Mouse (Mus musculus) gastrocnemius, adult 2 months (tissue): ENCODE measurements around the gene Qser1. TPM values are rescaled to one million over a fixed set of nuclear protein-coding genes. Genes with fewer than 3 reads are reported as not detected.

Source experiments
- DNase-seq: peaks from one replicate; pipeline ENCODE4 v3.0.0; 2022
- H3K27ac ChIP-seq: fragments of 200-600 bp; 2 replicates; pipeline ENCODE4 v1.8.1; 2022; ENCODE audit warnings: mild to moderate bottlenecking
- H3K4me3 ChIP-seq: fragments of 200-600 bp; 2 replicates; pipeline ENCODE4 v1.8.1; 2022; ENCODE audit warnings: mild to moderate bottlenecking, moderate library complexity
- CTCF ChIP-seq: fragments of 200-600 bp; IDR thresholded peaks from 2 replicates; pipeline ENCODE4 v1.8.1; 2022; ENCODE audit warnings: antibody characterized with exemption, mild to moderate bottlenecking, moderate library complexity
- intact Hi-C: fragments of 180-260 bp; cut with DNase I; formaldehyde crosslinking; loops from one replicate; pipeline ENCODE4 v1.15.1; 2025
- total RNA-seq, 2 experiments: library from RNA; stranded (reverse); gene quantifications; 2 replicates each; pipeline ENCODE4 v1.2.3; 2021

Gene Qser1
- total RNA-seq, 2 experiments from 2014 or later: 53.4 to 64.6 TPM

DNA sequence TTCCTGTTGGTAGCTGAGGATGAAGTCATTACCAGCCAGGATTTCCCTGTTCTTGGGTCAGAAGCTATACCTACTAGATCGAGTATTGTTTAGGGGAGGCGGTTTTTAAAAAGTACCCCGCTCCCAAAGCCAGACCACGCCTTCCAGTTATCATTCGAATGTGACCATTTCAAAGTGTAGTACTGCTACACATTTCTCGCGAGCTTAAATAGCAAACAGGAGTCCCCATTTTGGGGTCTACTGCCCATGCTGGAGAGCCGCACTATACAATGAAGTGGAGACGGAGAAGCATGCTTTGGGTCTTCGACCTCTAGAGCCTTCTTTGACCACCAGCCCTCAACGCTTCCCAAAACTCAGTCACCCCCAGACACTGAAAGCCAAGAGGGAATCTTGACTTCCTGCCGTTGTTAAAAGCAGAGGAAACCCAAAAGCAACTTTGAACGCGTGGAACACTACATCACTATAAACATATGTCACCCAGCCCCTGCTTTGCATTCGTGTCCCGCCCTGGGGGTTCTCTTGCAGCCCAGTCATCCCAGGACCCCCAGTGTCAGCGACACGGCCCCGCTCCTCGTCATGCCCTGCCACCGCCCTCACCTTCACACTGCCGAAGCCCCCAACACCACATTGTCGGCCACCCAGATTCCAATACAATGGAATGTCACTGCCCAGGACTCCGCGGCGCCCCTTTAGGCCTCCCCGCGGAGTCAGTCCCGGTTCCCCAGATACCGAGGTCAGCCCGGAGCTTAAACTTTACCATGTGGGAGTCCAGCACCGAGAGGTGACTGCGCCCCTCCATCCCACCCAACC lies 794 bp downstream of the Qser1 start:
- H3K27ac ChIP-seq: peak overlapping the region; percentile 95
- peak; percentile 48 for DNase-seq
- intact Hi-C loops: no loop called here
- no peak for TF ChIP-seq CTCF
- H3K4me3 ChIP-seq: peak overlapping the region; percentile 91

GRCm38 (mm10) chr2:104814181-104814951 lies 2.2 kb downstream of the Qser1 start:
- H3K4me3 ChIP-seq: no peak overlapping the region
- DNase-seq: no peak
- intact Hi-C loops: no loop called here
- TF ChIP-seq CTCF: no peak
- H3K27ac ChIP-seq: peak overlapping the region; percentile 95; the same call in 1 of the 2 replicates

DNA sequence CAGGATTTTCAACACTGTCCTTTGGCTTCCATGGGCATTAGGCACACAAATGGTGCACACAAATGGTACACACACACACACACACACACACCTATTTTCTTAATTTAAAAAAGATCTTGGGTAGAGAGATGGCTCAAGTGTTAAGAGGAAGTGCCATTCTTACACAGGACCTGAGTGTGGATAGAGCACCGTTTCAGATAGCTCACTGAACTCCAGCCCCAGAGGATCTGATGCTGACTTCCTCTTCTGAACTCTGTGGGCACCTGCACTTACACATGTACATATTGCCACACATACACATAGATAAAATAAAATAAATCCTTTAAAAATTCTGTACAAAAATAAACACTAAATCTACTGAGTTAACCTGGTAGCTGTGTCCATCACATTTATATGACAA lies 11.1 kb downstream of the Qser1 start:
- no peak for TF ChIP-seq CTCF
- Histone ChIP-seq H3K27ac (no peak overlapping the region), H3K4me3 (no peak overlapping the region)
- intact Hi-C loops: no loop called here
- DNase-seq: no peak

- intact Hi-C loops: loop anchor here (2.0 kb wide), 1 partner anchor 90 kb away; no protein-coding TSS in a partner anchor
- Histone ChIP-seq H3K27ac (no peak overlapping the region), H3K4me3 (no peak overlapping the region)
- peak; percentile 70 for TF ChIP-seq CTCF
- DNase-seq: no peak
These were observed 41.8 kb downstream of the Qser1 start for GRCm38 (mm10) chr2:104774763-104775162.

DNA sequence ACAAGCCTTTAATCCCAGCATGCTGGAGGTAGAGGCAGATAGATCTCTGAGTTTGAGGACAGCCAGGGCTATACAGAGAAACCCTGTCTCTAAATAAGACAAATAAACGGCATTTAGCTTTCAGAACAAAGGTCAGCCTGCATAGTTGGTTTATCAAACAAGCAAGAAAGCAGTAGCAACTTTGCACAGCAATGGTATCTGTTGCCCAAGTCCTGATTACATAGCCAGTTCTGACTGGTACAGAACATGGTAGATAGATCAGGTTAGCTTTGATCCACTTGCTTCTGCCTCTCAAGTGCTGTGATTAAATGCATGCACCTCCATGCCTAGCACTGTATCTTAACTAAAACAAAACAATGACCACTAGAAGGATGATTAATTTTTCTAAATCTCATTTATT lies 47.9 kb downstream of the Qser1 start:
- H3K27ac ChIP-seq: no peak overlapping the region

DNA sequence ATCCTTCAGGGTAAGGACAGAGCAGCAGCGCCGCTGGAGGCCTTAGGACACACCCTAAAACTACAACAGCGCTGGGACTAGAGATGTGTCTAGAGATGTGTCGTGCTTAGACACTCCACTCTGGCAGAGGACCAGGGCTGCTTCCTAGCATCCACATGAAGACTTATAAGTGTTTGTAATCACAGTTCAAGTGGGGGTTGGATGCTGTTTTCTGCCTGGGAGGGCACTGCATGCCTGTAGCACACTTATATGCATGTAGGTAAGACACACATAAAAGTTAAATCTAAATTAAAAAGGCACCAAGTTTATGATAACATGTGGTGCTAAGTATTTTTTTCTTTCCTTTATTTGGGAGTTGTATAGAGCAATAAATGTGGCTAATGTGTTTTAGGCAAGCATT lies 52.5 kb downstream of the Qser1 start:
- no peak for TF ChIP-seq CTCF
- H3K4me3 ChIP-seq: no peak overlapping the region
- intact Hi-C loops: no loop called here
- no peak overlapping the region for H3K27ac ChIP-seq
- DNase-seq: no peak

More for the DNA sequence above, 47.9 kb downstream of the Qser1 start:
- DNase-seq: no peak
- intact Hi-C loops: no loop called here
- no peak for TF ChIP-seq CTCF
- no peak overlapping the region for H3K4me3 ChIP-seq

DNA sequence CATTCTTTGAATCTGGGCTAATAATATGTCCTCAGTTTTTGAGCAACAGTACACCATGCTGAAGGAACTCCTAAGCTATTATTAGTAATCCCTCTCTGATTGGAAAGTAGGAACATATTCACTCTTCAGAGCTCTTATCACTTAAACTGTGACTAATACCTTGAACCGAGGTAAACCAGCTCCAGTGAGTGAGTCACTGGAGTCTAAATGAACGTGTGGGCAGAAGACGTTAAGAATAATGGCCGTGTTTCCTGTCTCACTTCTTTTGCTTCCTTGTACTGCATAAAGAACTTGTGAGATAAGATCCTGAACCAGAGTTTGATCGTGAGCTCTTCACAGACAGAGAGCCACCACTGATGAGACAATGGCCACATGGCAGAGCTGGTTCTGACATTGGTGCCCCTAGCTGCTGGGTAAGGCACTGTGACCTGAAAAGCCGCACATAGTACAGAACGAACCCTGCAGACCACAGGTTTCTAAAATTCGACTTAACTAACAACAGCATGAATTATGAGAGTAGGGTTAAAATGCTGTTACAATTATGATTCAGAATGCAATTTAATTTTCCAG lies 53.3 kb downstream of the Qser1 start:
- intact Hi-C loops: no loop called here
- TF ChIP-seq CTCF: no peak

GRCm38 (mm10) chr2:104750611-104751010 lies 65.9 kb downstream of the Qser1 start:
- no peak overlapping the region for H3K4me3 ChIP-seq
- intact Hi-C loops: loop anchor here (5.0 kb wide), 1 partner anchor 63 kb away; no protein-coding TSS in a partner anchor

More for the DNA sequence above, 53.3 kb downstream of the Qser1 start:
- H3K27ac ChIP-seq: no peak overlapping the region
- no peak for DNase-seq
- no peak overlapping the region for H3K4me3 ChIP-seq

DNA sequence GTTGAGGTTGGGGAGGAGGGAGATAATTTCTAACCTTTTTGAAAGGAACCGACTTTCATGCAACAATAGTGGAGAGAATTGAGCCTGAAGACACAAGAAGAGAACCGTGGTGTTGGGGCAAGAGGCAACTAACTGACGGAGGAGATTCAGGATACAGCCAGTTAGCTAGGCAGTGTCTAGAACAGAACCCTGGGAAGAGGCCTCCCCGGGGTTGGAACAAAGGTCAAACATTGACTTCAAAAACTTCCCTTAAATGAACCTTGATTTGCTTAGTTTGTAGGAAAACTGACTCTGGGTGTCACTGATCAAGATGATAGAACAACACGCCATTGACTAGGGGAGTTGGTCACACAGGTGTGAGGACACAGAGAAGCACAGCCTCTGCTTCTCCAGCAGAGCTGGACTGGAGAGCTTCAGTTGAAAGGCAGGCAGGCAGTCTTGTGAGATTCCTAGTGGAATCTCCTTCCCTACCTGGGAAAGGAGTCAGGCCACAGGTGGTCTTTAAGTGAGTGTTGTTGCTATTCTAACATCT lies 67.8 kb downstream of the Qser1 start:
- no peak for DNase-seq
- TF ChIP-seq CTCF: no peak
- intact Hi-C loops: no loop called here
- Histone ChIP-seq H3K27ac (no peak overlapping the region), H3K4me3 (no peak overlapping the region)

More at GRCm38 (mm10) chr2:104750611-104751010, 65.9 kb downstream of the Qser1 start:
- TF ChIP-seq CTCF: peak; percentile 50
- H3K27ac ChIP-seq: no peak overlapping the region
- no peak for DNase-seq

DNA sequence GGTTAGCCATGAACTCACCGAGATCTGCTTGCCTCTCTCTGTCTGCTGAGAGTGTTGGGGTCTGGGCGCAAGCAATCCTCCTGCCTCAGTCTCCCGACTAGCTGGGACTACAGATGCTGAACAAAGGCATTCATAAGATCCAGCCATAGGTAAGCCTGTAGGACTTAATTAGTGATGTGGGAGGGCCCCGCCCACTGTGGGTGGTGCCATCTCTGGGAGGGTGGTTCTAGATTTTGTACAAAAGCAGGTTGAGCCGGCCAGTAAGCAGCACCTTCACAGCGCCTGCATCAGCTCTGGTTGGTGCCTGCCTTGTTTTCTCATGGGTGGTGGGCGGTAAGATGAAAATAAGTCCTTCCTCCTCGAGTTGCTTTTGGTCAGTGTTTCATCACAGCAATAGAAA lies 70.3 kb downstream of the Qser1 start:
- TF ChIP-seq CTCF: no peak
- Histone ChIP-seq H3K27ac (no peak overlapping the region), H3K4me3 (no peak overlapping the region)
- DNase-seq: no peak
- intact Hi-C loops: no loop called here

DNA sequence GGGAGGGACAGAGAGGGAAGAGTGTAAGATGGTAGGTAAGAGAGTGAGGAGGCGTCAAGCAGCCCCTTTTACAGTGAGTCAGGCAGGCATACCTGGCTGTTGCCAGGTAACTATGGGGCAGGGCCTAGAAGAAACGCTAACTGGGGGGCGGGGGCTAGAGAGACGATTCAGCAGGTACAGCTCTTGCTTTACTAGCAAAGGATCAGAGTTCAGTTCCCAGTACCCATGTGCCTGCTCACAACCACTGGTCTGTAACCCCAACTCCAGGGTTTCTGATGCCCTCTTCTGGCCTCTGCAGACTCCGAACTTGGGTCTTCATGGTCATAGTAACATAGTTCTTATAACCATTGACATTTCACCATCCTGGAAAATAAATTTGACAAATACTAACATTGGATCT lies 72.6 kb downstream of the Qser1 start:
- TF ChIP-seq CTCF: no peak
- DNase-seq: no peak
- H3K4me3 ChIP-seq: no peak overlapping the region
- intact Hi-C loops: no loop called here
- H3K27ac ChIP-seq: no peak overlapping the region

DNA sequence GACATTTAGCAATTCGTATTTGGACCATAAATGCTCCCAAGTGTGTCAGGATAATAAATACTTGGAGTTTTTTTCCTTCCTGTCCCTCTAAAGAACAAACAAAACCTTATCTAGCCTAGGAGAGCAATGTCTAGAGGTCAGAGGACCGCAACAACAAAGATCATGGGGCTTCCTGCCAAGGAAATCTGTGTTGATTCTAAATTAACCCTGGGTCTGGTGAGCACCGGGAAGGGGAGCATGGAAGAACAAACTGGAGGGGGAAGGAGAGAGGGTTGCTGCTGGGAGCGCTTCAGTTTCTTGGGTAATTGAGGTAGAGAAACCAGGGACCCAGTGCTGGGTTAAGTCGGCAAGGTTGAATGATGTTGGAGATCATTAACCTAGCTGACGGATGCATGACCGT lies 73.4 kb downstream of the Qser1 start:
- Histone ChIP-seq H3K27ac (no peak overlapping the region; the same call in 1 of the 2 replicates), H3K4me3 (peak overlapping the region; percentile 87)
- no peak for TF ChIP-seq CTCF
- no peak for DNase-seq
- intact Hi-C loops: no loop called here

DNA sequence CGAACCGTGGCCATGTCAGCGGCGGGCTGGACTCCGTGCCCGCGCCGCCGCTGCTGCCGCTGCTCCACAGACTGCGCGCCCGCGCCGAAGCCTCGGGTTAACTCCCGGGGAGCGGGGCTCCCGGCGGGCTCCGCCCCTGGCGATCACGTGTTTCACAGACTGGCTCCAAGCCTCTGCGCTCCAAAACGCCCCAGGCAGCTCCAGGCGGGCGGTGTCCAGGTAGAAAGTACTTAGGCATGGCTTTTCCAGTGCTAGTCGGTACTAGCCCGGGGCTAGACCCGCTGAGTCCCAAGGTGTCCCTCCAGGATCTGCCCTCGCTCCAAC lies 73.9 kb downstream of the Qser1 start, which contains the start of gene Depdc7:
Gene Depdc7 (minus strand): TSS at position 138 of the 324 bp plus-strand sequence.
- DNase-seq: peak; percentile 93
- Histone ChIP-seq H3K4me3 (peak within 1 kb of the TSS; percentile 87), H3K27ac (peak within 1 kb of the TSS; percentile 82)
- no peak for TF ChIP-seq CTCF
- intact Hi-C loops: no loop called here
